Mouse (Mus musculus) cerebellum, adult 8-10 months (tissue): ENCODE measurements around the gene OR5BS1P.
A peak's percentile ranks its signal among the peaks of the same experiment; 100 is the strongest.
"Not testable (repeated sequence)": the region's sequence is repeated elsewhere in the genome, so short reads cannot be mapped to it uniquely, and the experiment has no call there.

ENCODE experiments used
- DNase-seq: peaks from one replicate; pipeline ENCODE4 v3.0.0; 2022

OR5BS1P gene

DNA sequence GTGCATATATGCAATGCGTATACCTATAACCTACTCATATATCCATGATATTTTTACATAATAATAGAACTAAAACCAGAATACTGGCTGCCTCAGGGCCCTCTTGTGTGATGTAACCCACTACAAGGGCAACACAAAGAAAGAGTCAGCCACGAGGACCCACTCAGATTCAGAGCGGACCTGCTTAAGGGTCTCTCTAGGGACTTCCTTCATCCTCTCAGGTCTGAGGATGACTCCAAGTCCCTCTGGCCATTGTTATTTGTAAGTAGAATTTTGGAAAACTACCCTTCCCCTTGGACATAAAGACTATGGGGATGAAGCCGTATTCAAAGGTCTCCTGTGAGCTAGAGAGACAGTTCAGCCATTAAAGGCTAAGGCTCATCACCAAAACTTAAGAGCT is at the start of gene OR5BS1P:
OR5BS1P (plus strand) TSS at position 301 of the 400 bp plus-strand sequence.
- DNase-seq: no peak

DNA sequence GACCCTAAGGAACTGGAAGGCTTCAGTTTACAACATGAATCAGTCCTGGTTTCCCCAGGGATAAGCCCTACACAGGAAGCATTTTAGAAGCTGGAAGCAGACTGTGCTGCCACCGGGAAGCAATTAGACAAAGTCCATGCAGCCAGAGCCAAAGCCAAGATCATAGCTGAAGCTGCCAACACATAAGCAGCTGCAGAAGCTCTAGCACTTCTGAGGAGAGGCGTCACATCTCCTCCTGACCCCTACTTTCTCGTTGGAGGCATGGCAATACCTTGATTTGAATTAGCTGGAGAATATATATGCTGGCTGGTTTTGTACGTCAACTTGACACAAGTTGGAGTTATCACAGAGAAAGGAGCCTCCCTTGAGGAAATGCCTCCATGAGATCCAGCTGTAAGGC is 48.8 kb upstream of the OR5BS1P start:
- DNase-seq: no peak

DNA sequence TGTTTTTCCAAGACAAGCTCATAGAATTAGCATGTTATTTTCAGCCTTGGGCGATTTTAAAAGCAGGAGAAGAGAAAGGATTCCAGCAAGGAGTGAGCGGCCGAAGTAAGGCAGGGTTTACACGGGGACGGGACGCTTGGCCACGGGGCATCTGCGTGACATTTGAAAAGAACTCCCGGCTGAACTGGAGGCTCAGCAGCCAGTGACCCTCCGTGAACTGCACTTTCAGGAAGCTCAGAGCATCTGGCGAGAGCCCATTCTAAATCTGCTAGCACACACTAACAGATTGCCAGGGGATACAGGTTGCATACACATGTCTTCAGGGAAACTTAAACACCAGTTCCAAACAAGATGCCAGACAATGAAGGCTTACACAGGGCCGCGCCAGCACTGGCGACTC is 45.4 kb upstream of the OR5BS1P start:
- DNase-seq: no peak

DNA sequence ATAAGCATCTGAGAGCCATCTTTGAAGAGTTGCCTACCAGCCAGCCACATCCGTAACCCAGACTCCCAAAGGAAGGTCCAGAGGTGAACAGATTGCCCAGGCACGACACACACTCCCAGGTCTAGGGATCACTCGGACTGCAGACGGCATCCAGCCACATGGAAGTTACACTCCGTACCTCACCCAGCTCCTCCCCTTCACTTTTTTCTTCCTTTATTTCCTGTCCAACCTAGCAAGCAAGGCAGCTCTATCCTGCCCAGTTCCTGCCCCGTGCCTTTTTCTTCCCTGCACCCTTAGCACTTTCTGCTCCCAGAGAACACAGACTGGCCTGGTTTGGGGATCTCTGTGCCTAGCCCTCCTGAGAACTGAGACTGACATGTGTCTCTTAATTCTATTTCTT is 44.9 kb upstream of the OR5BS1P start:
- no peak for DNase-seq

DNA sequence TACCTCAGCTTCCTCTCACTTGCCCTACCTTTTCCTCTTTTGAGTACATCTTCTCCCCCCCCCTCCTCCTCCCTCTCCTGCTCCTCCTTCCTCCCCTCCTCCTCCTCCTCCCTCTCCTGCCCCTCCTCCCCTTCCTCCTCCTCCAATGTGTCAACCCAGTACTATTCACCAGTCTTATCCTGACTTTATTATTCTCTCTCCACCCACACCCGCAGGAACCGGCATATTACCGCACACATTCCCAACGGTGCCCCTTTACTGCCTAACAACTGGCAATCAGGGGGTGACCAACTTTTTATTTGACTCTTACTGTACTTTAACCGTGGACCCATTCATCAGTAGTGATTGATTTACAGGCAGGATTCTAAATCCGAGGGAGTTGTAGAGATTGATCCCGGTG is 44.5 kb upstream of the OR5BS1P start:
- no peak for DNase-seq

DNA sequence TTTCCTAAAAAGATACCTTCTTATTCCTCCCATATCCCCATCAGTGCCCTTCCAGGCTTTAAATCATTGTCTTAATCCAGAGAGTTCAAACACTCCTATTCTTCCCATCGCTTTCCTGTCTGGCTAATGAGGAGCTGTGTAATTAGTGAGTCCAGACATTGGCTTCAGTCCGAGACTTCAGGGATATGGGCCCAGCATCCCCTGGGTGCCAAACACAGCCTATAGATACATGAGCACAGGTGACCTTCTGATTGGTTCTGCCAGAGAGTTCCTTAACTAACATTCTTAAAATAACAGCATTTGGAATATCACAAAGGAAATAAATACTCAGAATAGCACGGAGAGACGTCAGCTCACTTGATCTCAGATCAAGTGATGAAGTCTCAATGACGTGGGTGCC is 38.8 kb upstream of the OR5BS1P start, which contains the start of gene Olfr282:
Olfr282 (plus strand) TSS at position 301 of the 400 bp plus-strand sequence.
- DNase-seq: not testable (repeated sequence)

DNA sequence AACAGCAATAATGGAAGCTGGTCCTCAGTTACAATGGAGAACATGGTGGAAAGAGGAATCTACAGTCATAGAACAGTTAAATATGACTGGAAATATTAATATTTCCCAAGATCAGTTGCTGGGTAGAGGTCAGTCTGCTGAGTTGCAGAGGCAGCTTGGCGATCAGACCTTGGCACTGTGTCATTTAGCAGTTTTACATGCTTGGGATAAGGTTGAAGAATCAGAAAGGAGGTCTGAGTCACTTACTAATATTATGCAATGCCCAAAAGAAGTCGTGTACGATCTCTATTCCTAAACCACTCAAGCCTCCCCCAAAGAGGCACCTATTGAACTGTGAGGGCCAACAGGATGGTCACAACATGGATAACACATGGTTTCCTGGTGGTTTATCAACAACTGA is 25.1 kb upstream of the OR5BS1P start:
- DNase-seq: no peak

DNA sequence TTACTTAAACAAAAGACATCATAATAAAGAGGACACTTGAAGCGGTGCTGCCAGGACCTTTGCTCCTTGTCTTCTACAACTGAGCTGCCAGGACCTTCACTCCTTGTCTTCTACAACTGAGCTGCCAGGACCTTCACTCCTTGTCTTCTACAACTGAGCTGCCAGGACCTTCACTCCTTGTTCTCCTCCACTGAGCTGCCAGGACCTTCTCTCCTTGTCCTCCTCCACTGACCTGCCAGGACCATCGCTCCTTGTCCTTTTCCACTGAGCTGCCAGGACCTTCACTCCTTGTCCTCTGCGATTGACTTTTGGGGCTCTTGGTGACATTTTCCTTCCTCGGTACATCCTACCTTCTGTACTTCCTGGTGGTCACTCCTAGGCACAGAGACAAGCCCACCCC is 21.2 kb upstream of the OR5BS1P start:
- DNase-seq: peak; percentile 1

DNA sequence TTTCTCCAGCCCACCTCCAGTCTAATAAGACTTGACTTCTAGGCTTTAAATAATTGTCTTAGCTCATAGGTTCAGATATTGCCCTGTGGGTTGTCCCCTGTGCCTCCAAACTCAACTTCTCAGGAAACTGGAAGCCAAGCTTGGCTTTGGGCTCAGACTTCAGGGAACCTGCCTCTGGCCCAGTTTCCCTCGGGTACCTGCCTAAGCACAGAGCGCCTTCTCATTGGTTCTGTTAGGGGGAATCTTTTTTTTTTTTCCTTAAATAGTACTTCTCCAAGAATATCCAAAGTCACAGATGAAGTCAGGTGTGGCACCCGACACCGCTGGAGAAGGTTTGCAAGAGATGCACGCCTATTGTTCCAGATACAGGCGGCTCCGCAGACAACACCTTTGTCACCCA is 17.4 kb upstream of the OR5BS1P start, which contains the start of gene Olfr281:
Olfr281 (plus strand) TSS at position 301 of the 400 bp plus-strand sequence.
- DNase-seq: no peak

DNA sequence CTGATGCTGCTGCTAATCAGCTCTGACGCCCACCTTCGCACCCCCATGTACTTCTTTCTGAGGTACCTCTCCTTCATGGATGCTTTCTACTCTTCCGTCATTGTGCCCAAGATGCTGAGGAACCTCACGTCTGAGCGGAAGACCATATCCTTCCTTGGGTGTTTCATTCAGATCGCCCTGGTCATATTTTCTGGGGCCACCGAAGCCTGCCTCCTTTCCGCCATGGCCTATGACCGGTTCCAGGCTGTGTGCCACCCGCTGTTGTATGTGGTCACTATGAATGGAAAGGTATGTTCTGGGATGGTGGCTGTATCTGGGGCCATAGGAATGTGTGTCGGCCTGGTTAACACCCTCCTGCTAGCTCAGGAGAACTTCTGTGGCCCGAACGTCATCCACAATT is 1.8 kb downstream of the OR5BS1P start:
- no peak for DNase-seq

DNA sequence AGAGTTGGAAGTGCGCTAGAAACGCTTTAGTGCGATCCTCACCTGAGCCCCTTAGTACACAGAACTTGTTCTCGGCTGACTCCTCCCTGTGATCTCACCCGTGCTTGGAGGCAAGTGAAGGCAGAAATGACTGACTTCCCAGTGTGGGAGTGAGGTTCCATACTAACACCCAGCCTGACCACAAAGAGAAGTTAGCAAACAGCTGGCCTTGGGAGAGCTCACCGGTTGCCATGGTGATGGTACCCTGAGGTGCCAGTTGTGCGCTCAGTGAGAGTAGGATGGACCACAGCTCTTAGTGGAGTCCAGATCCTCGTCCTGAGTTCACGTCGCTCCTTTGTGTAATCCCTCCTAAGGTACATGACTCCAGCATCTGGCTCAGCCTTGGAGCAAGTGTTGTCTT is 5.3 kb downstream of the OR5BS1P start:
- DNase-seq: no peak

DNA sequence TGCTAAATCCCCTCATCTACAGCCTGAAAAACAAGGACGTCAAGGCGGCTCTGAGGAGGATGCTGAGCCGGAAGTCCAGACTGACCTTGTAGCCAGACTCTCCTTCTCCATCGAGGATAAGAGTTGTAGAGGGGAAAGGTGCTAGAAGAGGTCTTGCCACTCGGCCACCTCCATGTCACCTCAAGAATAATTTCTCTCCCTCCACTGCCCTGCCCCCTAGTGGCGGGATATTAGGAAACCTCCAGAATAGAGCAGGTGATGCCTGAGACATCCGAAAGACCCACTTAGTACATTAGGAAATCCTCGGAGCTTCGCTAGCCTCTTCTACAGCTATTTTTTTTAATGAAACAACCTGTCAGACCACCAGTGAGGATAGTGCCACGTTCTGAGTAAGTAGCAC is 5.7 kb downstream of the OR5BS1P start:
- DNase-seq: peak; percentile 28

DNA sequence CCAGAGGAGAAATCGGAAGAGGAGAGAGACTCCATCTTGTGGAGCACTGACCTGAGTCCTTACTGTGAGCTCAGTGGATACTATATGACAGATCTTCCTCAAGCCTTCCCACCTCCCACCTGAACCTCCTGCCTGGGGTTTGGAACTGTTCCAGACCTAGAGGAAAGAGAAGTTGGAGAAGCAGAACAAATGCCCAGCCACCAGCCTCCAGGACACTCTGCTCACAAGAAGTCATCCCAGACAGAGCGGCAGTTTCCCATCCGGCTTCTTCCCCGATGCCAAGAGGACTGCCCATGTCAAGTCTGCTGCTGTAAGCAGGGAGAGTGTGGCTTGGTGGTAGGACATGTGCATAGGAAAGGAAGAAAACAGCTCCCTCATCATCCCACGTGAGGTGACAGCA is 6.6 kb downstream of the OR5BS1P start:
- no peak for DNase-seq

DNA sequence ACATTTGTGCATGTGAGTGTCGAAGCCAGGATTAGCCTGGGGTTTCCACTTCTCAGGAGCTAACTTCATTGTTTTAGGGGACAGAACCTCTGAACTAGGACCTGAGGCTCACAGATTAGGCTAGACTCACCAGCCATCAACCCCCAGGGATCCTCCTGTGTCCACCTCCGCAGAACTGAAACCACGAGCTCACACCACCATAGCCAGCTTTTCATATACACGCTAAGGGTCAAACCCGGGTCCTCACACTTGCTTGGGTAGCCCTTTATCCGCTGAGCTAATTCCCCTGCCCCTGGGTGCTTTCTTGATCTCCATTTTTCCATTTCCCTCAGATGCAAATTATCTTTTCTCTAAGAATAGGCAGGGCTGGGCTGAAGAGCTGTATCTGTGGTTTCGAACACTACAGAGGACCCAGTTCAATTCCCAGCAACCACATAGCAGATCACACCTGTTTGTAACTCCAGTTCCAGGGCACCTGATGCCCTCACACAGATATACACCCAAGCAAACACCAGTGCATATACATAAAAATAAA is 9.9 kb downstream of the OR5BS1P start:
- no peak for DNase-seq

DNA sequence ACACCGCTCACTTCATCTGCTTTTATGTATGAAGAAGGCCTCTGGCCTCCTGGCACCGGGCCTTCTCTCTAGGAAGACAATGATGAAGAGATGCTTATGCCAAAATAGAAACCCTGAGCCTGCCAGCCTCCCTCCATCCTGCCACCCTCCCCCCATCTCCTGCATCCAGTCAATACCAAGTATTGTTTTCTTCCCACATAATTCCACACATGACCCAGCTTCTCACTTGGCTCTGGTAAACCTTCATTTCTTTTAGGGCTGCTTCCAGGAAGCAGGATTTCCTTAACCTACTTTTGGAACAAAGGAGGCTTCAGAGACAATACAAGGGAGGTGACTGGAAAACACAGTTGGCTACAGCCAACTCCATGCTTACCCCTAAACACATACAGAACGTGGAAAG is 13.0 kb downstream of the OR5BS1P start, which contains the start of gene Lalba:
Lalba (minus strand) TSS at position 21 of the 400 bp plus-strand sequence.
- no peak for DNase-seq

DNA sequence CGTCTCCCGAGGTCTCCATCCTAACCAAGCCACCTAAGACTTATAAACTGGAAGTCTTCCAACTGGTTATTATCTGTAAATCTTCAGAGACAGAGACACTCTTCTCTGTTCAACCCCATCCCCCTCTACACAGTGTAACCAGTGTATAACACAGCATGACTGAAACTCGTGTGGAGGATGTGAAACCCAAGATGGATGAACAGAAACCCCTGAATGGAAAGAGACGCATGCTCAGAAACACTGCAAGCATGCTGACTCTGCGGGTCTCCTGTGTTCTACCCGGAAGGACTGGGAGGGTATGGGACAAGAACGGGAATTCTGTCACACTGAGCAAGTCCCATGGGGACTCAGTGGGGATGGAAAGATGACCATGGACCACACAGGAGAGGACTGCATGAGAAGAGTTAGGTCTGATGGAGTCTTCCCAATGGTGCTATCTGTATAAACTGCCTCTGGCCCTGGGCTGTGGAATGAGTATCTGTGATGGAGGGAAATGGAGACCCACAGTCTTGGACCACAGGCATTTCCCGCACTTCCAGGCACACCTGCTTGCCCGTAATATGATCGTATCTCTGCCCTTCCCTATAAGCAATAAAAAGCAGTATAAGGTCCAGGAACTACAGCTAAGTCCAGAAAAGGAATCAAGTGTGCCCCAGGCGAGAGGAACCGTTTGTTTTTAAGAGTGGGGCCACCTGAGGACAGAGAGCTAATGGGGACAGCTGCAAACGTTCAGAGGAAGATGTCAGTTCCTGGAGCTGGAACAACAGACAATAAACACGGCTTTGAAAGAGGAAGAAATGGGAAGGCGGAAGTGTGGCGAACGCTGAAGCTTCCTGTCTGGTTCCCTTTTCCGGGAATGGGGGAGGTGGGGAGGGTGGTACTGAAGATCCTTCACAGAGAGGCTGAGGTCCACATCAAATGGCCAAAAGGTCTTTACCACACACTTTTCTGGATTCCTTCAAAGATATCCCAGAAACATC is 14.5 kb downstream of the OR5BS1P start:
- no peak for DNase-seq

DNA sequence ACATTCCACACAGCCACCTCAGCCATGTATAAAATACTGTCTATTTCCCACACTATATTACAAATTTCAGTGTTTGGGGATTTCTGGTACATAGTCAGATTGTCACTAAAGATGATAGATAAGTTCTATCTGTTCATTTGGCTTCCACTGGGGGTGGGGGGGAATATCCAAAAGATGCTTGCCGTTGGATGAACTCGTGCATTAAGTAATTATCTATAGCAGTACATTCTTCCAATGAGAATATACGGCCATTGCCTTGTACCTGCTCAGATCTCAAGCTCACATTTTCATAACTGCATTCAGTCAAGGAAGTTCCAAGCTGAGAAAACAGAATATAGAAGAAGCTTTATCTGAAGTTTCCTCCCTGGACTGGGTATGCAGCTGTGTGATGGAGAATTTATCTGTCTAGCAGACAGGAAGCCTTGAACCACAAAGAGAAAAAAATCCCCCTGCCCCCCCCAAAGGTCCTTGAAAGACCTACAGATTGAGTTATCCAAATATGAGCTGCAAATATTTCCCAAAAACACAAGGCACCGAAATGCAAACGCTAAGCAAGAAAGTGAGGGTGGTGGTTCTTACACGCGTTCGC is 16.8 kb downstream of the OR5BS1P start:
- DNase-seq: no peak

DNA sequence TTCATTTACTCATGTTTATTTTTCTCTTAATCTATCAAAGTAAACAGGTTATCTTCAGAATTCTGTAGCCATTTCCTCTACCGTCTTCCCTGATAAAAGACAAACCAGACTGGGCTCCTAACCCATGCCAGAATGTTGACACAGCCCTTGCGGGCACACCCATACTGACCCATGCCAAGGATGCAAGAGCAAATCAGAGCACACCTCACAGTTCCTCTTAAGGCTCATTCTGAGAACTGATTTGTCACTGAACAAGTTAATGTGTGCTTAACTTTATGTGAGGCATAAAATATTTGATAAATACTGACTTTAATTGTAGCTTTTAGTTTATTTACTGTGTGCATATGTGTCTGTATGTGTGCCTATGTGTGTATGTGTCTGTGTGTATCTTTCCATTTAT is 21.6 kb downstream of the OR5BS1P start:
- DNase-seq: no peak

DNA sequence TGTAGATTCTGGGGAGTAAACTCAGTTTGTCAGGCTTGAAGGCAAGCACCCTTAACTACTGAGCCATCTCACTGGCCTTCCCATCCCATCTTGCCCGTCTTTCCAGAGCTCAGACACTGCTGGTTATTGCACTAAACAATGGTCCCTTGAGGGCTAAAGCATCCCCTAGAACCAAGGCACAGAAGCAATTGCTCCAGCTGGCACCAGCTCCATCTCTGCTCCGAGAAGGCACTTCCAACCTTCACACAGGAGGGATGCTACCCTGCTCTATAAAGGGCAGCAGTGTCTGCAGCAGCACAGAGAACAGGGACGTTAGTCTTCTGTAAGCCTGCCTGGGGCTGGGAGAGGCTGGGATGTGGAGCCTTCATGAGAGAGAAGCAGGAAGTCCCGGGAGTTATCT is 22.4 kb downstream of the OR5BS1P start, which contains the start of gene Olfr279:
Olfr279 (plus strand) TSS at position 301 of the 400 bp plus-strand sequence.
- no peak for DNase-seq

DNA sequence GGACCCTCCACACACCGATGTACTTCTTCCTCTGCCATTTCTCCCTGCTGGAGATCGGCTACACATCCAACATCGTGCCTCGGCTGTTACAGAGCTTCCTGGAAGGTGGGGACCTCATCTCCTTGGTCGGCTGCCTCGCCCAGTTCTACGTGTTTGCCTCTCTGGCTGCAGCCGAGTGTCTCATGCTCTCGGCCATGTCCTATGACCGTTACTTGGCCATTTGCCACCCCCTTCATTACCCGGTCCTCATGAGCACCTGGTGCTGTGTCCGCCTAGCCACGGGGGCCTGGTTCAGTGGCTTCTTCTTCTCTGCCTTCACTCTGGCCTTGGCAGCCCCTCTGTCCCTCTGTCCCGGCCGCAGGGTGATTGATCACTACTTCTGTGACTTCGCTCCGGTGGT is 27.9 kb downstream of the OR5BS1P start:
- no peak for DNase-seq

DNA sequence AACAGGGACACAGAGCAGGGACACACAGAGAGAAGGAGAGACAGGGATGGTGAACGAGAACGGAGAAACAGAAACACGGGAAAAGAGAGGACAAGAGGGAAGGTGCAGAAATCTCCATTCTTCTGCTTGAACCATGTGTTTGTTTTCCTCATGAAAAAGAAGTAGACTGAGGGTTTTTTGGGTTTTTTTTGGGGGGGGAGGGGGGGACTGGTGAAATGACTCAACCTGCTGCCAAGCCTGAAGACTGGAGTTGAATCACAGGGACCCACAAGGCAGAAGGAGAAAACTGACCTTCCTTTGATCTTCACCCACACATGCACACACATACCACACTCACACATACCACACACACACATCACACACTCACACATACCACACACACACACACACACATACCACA is 33.6 kb downstream of the OR5BS1P start:
- DNase-seq: no peak

DNA sequence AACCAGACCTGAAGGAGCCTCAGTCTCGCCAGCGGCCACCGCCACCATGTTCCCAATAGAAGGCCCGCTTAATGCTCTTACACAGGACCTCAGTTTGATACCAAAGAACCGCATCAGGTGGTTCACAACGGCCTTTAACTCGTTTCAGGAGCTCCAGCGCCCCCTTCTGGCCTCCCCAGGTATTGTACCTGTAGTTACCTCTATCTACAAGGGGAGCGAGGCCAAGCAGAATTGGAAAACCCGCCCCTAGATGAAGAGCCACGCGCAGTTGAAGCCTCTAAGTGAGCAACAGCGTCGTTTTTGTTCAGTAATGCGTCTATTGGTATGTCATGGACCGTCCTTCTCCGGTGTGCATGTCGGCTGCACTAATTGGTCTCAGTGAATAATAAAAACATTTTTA is 34.8 kb downstream of the OR5BS1P start:
- DNase-seq: peak; percentile 51

DNA sequence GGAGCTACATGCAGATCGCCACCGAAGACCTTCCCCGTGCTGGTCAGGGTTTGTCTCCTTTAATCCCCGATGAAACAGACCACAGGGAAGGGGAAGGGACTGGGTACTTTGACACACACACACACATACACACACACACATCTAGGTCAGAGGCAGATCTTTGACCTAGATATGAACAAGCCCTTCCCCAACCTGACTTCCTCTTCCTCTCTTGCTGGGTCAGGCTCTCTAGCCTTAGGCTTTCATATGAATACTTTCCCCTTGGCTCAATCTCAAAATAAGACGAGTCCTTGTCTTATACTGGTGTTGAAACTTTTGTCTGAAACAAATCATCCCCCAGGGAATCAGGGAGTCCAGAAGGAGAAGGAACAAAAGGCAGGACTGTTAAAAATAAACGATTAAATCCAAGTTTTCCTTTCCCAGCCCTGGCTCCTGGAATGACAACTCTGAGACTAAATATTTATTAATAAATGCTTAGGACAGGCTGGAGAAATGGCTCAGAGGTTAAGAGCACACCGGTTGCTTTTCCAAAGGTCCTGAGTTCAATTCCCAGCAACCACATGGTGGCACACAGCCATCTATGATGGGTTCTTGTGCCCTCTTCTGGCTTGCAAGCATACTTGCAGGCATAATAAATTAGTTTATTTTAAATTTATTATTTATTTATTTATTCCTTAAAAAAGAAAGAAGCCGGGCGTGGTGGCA is 36.7 kb downstream of the OR5BS1P start:
- DNase-seq: no peak
